Mouse (Mus musculus) heart, postnatal 14 days (tissue): ENCODE results near the gene Pcbp1. TPM values are rescaled to one million over a fixed set of nuclear protein-coding genes. Genes with fewer than 3 reads are reported as not detected.
"Not testable (repeated sequence)": the region's sequence is repeated elsewhere in the genome, so short reads cannot be mapped to it uniquely, and the experiment has no call there.

Source experiments
- DNase-seq, 2 experiments: peaks; one replicate each; pipeline ENCODE4 v3.0.0; 2021 to 2022
- intact Hi-C: fragments of 180-260 bp; cut with DNase I; formaldehyde crosslinking; loops from one replicate; pipeline ENCODE4 v1.15.1; 2025
- long read RNA-seq, 2 experiments: library from polyadenylated mRNA; stranded (forward); transcript quantifications; one replicate each; pipeline ENCODE4 v2.0.0; 2021
- total RNA-seq, 2 experiments: library from RNA; stranded (reverse); gene quantifications; 2 replicates each; pipeline ENCODE4 v1.2.3; 2021

Gene Pcbp1
- 100 to 1,000 TPM; 168 to 179 TPM for total RNA-seq
- long read RNA-seq, experiment 1, transcript Pcbp1-201 (1 exons, 1,830 nt) = major isoform, 310 of 310 reads
- long read RNA-seq, experiment 1, partial matches to known transcripts = 0 of 310 reads
- long read RNA-seq, experiment 1, other reads (novel, unspliced or antisense) = 0 of 310 reads
- long read RNA-seq, experiment 2, transcript Pcbp1-201 (1 exons, 1,830 nt) = major isoform, 228 of 228 reads
- long read RNA-seq, experiment 2, partial matches to known transcripts = 0 of 228 reads
- long read RNA-seq, experiment 2, other reads (novel, unspliced or antisense) = 0 of 228 reads

GRCm38 (mm10) chr6:86526032-86526960 lies at the start of gene Pcbp1:
Pcbp1 (minus strand) TSS chr6:86526321.
- intact Hi-C loops = no loop called here
- DNase-seq = peak; percentile 99 to 100

GRCm38 (mm10) chr6:86574495-86574894 lies 48.4 kb upstream of the Pcbp1 start:
- no peak for DNase-seq
- intact Hi-C loops = no loop called here

- peak in 1 of 2 experiments; percentile 36 for DNase-seq
- intact Hi-C loops = no loop called here
Observed at GRCm38 (mm10) chr6:86570830-86571229, 44.7 kb upstream of the Pcbp1 start.

- intact Hi-C loops = no loop called here
- peak; percentile 34 to 44 for DNase-seq
Observed at GRCm38 (mm10) chr6:86569461-86569820, 43.3 kb upstream of the Pcbp1 start.

GRCm38 (mm10) chr6:86568816-86569460 lies 42.8 kb upstream of the Pcbp1 start:
- intact Hi-C loops = no loop called here
- DNase-seq = no peak

GRCm38 (mm10) chr6:86565782-86566181 lies 39.7 kb upstream of the Pcbp1 start:
- intact Hi-C loops = no loop called here
- no peak for DNase-seq

- DNase-seq, intact Hi-C loops: not testable (repeated sequence)
Observed at GRCm38 (mm10) chr6:86557182-86557581, 31.1 kb upstream of the Pcbp1 start.

- intact Hi-C loops = no loop called here
- no peak for DNase-seq
Observed at GRCm38 (mm10) chr6:86556345-86557058, 30.4 kb upstream of the Pcbp1 start.

- DNase-seq = no peak
- intact Hi-C loops = no loop called here
Observed at GRCm38 (mm10) chr6:86550587-86550986, 24.5 kb upstream of the Pcbp1 start.

GRCm38 (mm10) chr6:86547880-86548367 lies 21.8 kb upstream of the Pcbp1 start:
- intact Hi-C loops = loop anchor here (5.0 kb wide), 1 partner anchor 49 kb away; no protein-coding TSS in a partner anchor
- DNase-seq = peak; percentile 13 to 24

- intact Hi-C loops = loop anchor here (5.0 kb wide), 1 partner anchor 50 kb away; no protein-coding TSS in a partner anchor
- no peak for DNase-seq
Observed at GRCm38 (mm10) chr6:86547228-86547755, 21.2 kb upstream of the Pcbp1 start.

GRCm38 (mm10) chr6:86545236-86545635 lies 19.1 kb upstream of the Pcbp1 start:
- DNase-seq = peak in 1 of 2 experiments; percentile 33
- intact Hi-C loops = loop anchor here (2.0 to 5.0 kb wide), 3 partner anchors 52 to 126 kb away; no protein-coding TSS in a partner anchor

GRCm38 (mm10) chr6:86543869-86544268 lies 17.7 kb upstream of the Pcbp1 start:
- DNase-seq = no peak
- intact Hi-C loops = loop anchor here (2.0 kb wide), 2 partner anchors 95 to 127 kb away; no protein-coding TSS in a partner anchor

- DNase-seq = no peak
- intact Hi-C loops = no loop called here
Observed at GRCm38 (mm10) chr6:86543060-86543459, 16.9 kb upstream of the Pcbp1 start.

- intact Hi-C loops = no loop called here
- no peak for DNase-seq
Observed at GRCm38 (mm10) chr6:86541650-86542049, 15.5 kb upstream of the Pcbp1 start.

GRCm38 (mm10) chr6:86528451-86528785 lies 2.3 kb upstream of the Pcbp1 start:
- DNase-seq = no peak
- intact Hi-C loops = no loop called here

GRCm38 (mm10) chr6:86527766-86528450 lies 1.8 kb upstream of the Pcbp1 start:
- intact Hi-C loops = no loop called here
- no peak for DNase-seq

GRCm38 (mm10) chr6:86526961-86527740 lies 1.0 kb upstream of the Pcbp1 start:
- intact Hi-C loops = no loop called here

More at GRCm38 (mm10) chr6:86526961-86527740, 1.0 kb upstream of the Pcbp1 start:
- peak; percentile 85 for DNase-seq
